Mouse (Mus musculus) ES-Bruce4 (cell line): ENCODE measurements around the gene Hsdl2.

Experiments used
- CTCF ChIP-seq: IDR thresholded peaks from one replicate; pipeline ENCODE4 v1.8.1; 2011; ENCODE audit warnings: low read depth, low read length
- POLR2A ChIP-seq: IDR thresholded peaks from one replicate; pipeline ENCODE4 v1.8.1; 2011; ENCODE audit warnings: low read length; ENCODE audit not compliant: insufficient read depth

DNA sequence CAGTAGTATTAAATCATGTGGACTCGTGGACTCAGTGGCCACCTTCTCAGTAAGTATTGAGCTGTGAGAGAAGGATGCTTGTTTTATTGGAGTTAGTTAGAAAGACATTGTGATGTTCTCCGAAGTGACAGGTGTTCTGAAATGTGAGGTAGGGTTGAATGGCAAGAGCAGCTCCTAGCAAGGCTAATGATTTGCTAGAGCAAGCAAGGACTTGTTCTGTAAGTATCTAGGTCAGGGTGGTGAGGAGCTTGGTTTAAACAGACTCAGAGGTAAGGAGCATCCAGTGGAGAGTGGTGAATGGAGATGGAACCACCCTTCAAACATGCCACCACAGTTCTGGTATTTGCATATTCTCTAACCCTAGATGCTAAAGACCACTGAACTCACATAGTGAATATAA lies 61.3 kb downstream of the Hsdl2 start:
- TF ChIP-seq CTCF, result no peak
- TF ChIP-seq POLR2A, result no peak
